Mouse (Mus musculus) thymus, adult 18-20 months (tissue): ENCODE measurements around the gene Nmi.
A peak's percentile ranks its signal among the peaks of the same experiment; 100 is the strongest.
"Not testable (repeated sequence)": the region's sequence is repeated elsewhere in the genome, so short reads cannot be mapped to it uniquely, and the experiment has no call there.

Experiments used
- DNase-seq, 2 experiments: peaks; one replicate each; pipeline ENCODE4 v3.0.0; 2022; ENCODE audit warnings: mixed read lengths in 2 of 2

The Nmi gene

GRCm38 (mm10) chr2:51973410-51973968 is at the start of gene Nmi:
Nmi (minus strand) TSS chr2:51973494.
- no peak for DNase-seq

- DNase-seq: no peak
Observed at GRCm38 (mm10) chr2:52016361-52016760, 43.1 kb upstream of the Nmi start.

- no peak for DNase-seq
Observed at GRCm38 (mm10) chr2:52013306-52013820, 40.1 kb upstream of the Nmi start.

- not testable (repeated sequence) for DNase-seq
Observed at GRCm38 (mm10) chr2:52011820-52012219, 38.5 kb upstream of the Nmi start.

GRCm38 (mm10) chr2:52006380-52006779 is 33.1 kb upstream of the Nmi start:
- DNase-seq: no peak

- DNase-seq: not testable (repeated sequence)
Observed at GRCm38 (mm10) chr2:52002299-52002698, 29.0 kb upstream of the Nmi start.

GRCm38 (mm10) chr2:52001521-52001920 is 28.2 kb upstream of the Nmi start:
- no peak for DNase-seq

GRCm38 (mm10) chr2:51999996-52000395 is 26.7 kb upstream of the Nmi start:
- DNase-seq: no peak

- DNase-seq: no peak
Observed at GRCm38 (mm10) chr2:51991447-51991846, 18.2 kb upstream of the Nmi start.

- no peak for DNase-seq
Observed at GRCm38 (mm10) chr2:51989559-51989958, 16.3 kb upstream of the Nmi start.

- DNase-seq: no peak
Observed at GRCm38 (mm10) chr2:51986695-51987094, 13.4 kb upstream of the Nmi start.

- no peak for DNase-seq
Observed at GRCm38 (mm10) chr2:51986157-51986556, 12.9 kb upstream of the Nmi start.

GRCm38 (mm10) chr2:51985241-51985640 is 11.9 kb upstream of the Nmi start:
- no peak for DNase-seq

- no peak for DNase-seq
Observed at GRCm38 (mm10) chr2:51982288-51982687, 9.0 kb upstream of the Nmi start.

- no peak for DNase-seq
Observed at GRCm38 (mm10) chr2:51981630-51982029, 8.3 kb upstream of the Nmi start.

- peak; percentile 33 to 55 for DNase-seq
Observed at GRCm38 (mm10) chr2:51972641-51973409, 469 bp downstream of the Nmi start.

GRCm38 (mm10) chr2:51972142-51972541 is 1.2 kb downstream of the Nmi start:
- peak; percentile 15 to 38 for DNase-seq

- DNase-seq: no peak
Observed at GRCm38 (mm10) chr2:51970897-51971296, 2.4 kb downstream of the Nmi start.

GRCm38 (mm10) chr2:51967288-51967687 is 6.0 kb downstream of the Nmi start:
- DNase-seq: no peak

GRCm38 (mm10) chr2:51953648-51954204 is 19.6 kb downstream of the Nmi start:
- no peak for DNase-seq

GRCm38 (mm10) chr2:51950876-51951275 is 22.4 kb downstream of the Nmi start:
- no peak for DNase-seq

- DNase-seq: no peak
Observed at GRCm38 (mm10) chr2:51948105-51948830, 25.0 kb downstream of the Nmi start.

GRCm38 (mm10) chr2:51945812-51946211 is 27.5 kb downstream of the Nmi start:
- DNase-seq: no peak
